Mouse (Mus musculus): ENCODE measurements around the gene Asb15. TPM values are rescaled to one million over a fixed set of nuclear protein-coding genes. Genes with fewer than 3 reads are reported as not detected.

Asb15 gene
- total and polyA plus RNA-seq, 2 experiments from 2014 or later, result 0.24 to 0.31 TPM

- ATAC-seq (no peak), DNase-seq (ENCODE audit: low spot score) (no peak)
- no peaks in the 10 kb centered on the region for H3K27me3 ChIP-seq (ENCODE audit: insufficient read depth, low read length)
- 76% methylated on average over 4 of the region's 4 CpGs for WGBS
- H3K9ac ChIP-seq (replicated peaks; ENCODE audit: low read length), result no peak overlapping the region
- no peak overlapping the region for H3K4me2 ChIP-seq (ENCODE audit: low read depth, low read length)
- H3K36me3 ChIP-seq (ENCODE audit: insufficient read depth, low read length), result peaks cover 7% of the 10 kb centered on the region; the same call in 1 of the 2 replicates
- no peak overlapping the region for H3K4me3 ChIP-seq (ENCODE audit: low read length)
- TF ChIP-seq CTCF (IDR thresholded peaks at IDR 0.05; ENCODE audit: low read depth), result no peak
- H3K9me3 ChIP-seq (ENCODE audit: low read length), result no peaks in the 10 kb centered on the region
- H3K4me1 ChIP-seq (ENCODE audit: insufficient read depth, low read length), result no peaks in the 10 kb centered on the region
- H3K27ac ChIP-seq, result no peak overlapping the region
These were observed 81.6 kb downstream of the Asb15 start for GRCm38 (mm10) chr6:24609531-24609930.

- peaks cover 14% of the 10 kb centered on the region; the same call in 1 of the 2 replicates for H3K36me3 ChIP-seq (ENCODE audit: insufficient read depth, low read length)
- WGBS, result 93% methylated on average over 4 of the region's 4 CpGs
- H3K9ac ChIP-seq (replicated peaks; ENCODE audit: low read length), result no peak overlapping the region
- no peak overlapping the region for H3K27ac ChIP-seq
- TF ChIP-seq CTCF (IDR thresholded peaks at IDR 0.05; ENCODE audit: low read depth), result no peak
- H3K9me3 ChIP-seq (ENCODE audit: low read length), result no peaks in the 10 kb centered on the region
- ATAC-seq, result no peak
- no peak overlapping the region for H3K4me2 ChIP-seq (ENCODE audit: low read depth, low read length)
- H3K4me3 ChIP-seq (ENCODE audit: low read length), result no peak overlapping the region
- no peak for DNase-seq (ENCODE audit: low spot score)
- H3K27me3 ChIP-seq (ENCODE audit: insufficient read depth, low read length), result no peaks in the 10 kb centered on the region
- no peaks in the 10 kb centered on the region for H3K4me1 ChIP-seq (ENCODE audit: insufficient read depth, low read length)
These were observed 82.4 kb downstream of the Asb15 start for GRCm38 (mm10) chr6:24610358-24610757.

- no peaks in the 10 kb centered on the region for H3K27me3 ChIP-seq (ENCODE audit: insufficient read depth, low read length)
- H3K4me2 ChIP-seq (ENCODE audit: low read depth, low read length), result no peak overlapping the region
- no peaks in the 10 kb centered on the region for H3K9me3 ChIP-seq (ENCODE audit: low read length)
- peaks cover 14% of the 10 kb centered on the region; the same call in 1 of the 2 replicates for H3K36me3 ChIP-seq (ENCODE audit: insufficient read depth, low read length)
- DNase-seq (ENCODE audit: low spot score) (no peak), ATAC-seq (no peak)
- no peak for TF ChIP-seq CTCF (IDR thresholded peaks at IDR 0.05; ENCODE audit: low read depth)
- H3K27ac ChIP-seq, result no peak overlapping the region
- H3K4me1 ChIP-seq (ENCODE audit: insufficient read depth, low read length), result no peaks in the 10 kb centered on the region
- WGBS, result 92% methylated on average over 7 of the region's 7 CpGs
- H3K4me3 ChIP-seq (ENCODE audit: low read length), result no peak overlapping the region
- H3K9ac ChIP-seq (replicated peaks; ENCODE audit: low read length), result no peak overlapping the region
These were observed 84.3 kb downstream of the Asb15 start for GRCm38 (mm10) chr6:24612074-24612755.

- no peak overlapping the region for H3K9ac ChIP-seq (replicated peaks; ENCODE audit: low read length)
- WGBS, result 94% methylated on average over 6 of the region's 6 CpGs
- no peak for TF ChIP-seq CTCF (IDR thresholded peaks at IDR 0.05; ENCODE audit: low read depth)
- no peaks in the 10 kb centered on the region for H3K4me1 ChIP-seq (ENCODE audit: insufficient read depth, low read length)
- no peak overlapping the region for H3K4me3 ChIP-seq (ENCODE audit: low read length)
- H3K27me3 ChIP-seq (ENCODE audit: insufficient read depth, low read length), result no peaks in the 10 kb centered on the region
- H3K36me3 ChIP-seq (ENCODE audit: insufficient read depth, low read length), result peaks cover 23% of the 10 kb centered on the region; the same call in 1 of the 2 replicates
- H3K9me3 ChIP-seq (ENCODE audit: low read length), result no peaks in the 10 kb centered on the region
- no peak for DNase-seq (ENCODE audit: low spot score)
- no peak for ATAC-seq
- no peak overlapping the region for H3K4me2 ChIP-seq (ENCODE audit: low read depth, low read length)
- no peak overlapping the region for H3K27ac ChIP-seq
These were observed 85.4 kb downstream of the Asb15 start for GRCm38 (mm10) chr6:24613346-24613745.

GRCm38 (mm10) chr6:24613918-24614317, 86.0 kb downstream of the Asb15 start:
- WGBS, result 49% methylated on average over 4 of the region's 4 CpGs
- TF ChIP-seq CTCF (IDR thresholded peaks at IDR 0.05; ENCODE audit: low read depth), result no peak
- H3K9ac ChIP-seq (replicated peaks; ENCODE audit: low read length), result no peak overlapping the region
- peaks cover 23% of the 10 kb centered on the region; the same call in 1 of the 2 replicates for H3K36me3 ChIP-seq (ENCODE audit: insufficient read depth, low read length)
- H3K27ac ChIP-seq, result no peak overlapping the region
- no peak overlapping the region for H3K4me3 ChIP-seq (ENCODE audit: low read length)
- no peaks in the 10 kb centered on the region for H3K4me1 ChIP-seq (ENCODE audit: insufficient read depth, low read length)
- no peaks in the 10 kb centered on the region for H3K9me3 ChIP-seq (ENCODE audit: low read length)
- no peaks in the 10 kb centered on the region for H3K27me3 ChIP-seq (ENCODE audit: insufficient read depth, low read length)
- ATAC-seq (no peak), DNase-seq (ENCODE audit: low spot score) (peak; percentile 13)
- no peak overlapping the region for H3K4me2 ChIP-seq (ENCODE audit: low read depth, low read length)

- no peaks in the 10 kb centered on the region for H3K4me1 ChIP-seq (ENCODE audit: insufficient read depth, low read length)
- no peak overlapping the region for H3K4me2 ChIP-seq (ENCODE audit: low read depth, low read length)
- WGBS, result 51% methylated on average over 4 of the region's 4 CpGs
- H3K4me3 ChIP-seq (ENCODE audit: low read length), result no peak overlapping the region
- H3K27ac ChIP-seq, result peak overlapping the region; percentile 54; the same call in 1 of the 2 replicates
- no peak for TF ChIP-seq CTCF (IDR thresholded peaks at IDR 0.05; ENCODE audit: low read depth)
- H3K9me3 ChIP-seq (ENCODE audit: low read length), result no peaks in the 10 kb centered on the region
- H3K36me3 ChIP-seq (ENCODE audit: insufficient read depth, low read length), result peaks cover 31% of the 10 kb centered on the region; the same call in 1 of the 2 replicates
- DNase-seq (ENCODE audit: low spot score) (peak; percentile 74), ATAC-seq (peak; percentile 89)
- H3K27me3 ChIP-seq (ENCODE audit: insufficient read depth, low read length), result no peaks in the 10 kb centered on the region
- H3K9ac ChIP-seq (replicated peaks; ENCODE audit: low read length), result no peak overlapping the region
These were observed 88.8 kb downstream of the Asb15 start for GRCm38 (mm10) chr6:24616746-24617145.

All from hindbrain, postnatal 0 days (tissue).